Mouse (Mus musculus) MEL (cell line): Measurements from ENCODE around the gene Tbc1d10c.

Source experiments
- CTCF ChIP-seq, 3 experiments: IDR thresholded peaks in 2 of 3; conservative IDR thresholded peaks in 1 of 3; 2 replicates each; pipeline ENCODE4 v1.5.1; 2011 to 2012; ENCODE audit warnings: low read length in 3 of 3, low read depth in 2 of 3, mild to moderate bottlenecking in 2 of 3, improper control_type of control experiment in 1 of 3, inconsistent platforms in 1 of 3, mixed read lengths in 1 of 3, moderate library complexity in 1 of 3; ENCODE audit not compliant: control insufficient read depth in 1 of 3, insufficient read depth in 1 of 3, poor library complexity in 1 of 3, severe bottlenecking in 1 of 3
- ZKSCAN1 ChIP-seq: IDR thresholded peaks from 2 replicates; pipeline ENCODE4 v1.6.1; 2012; ENCODE audit warnings: low read depth, mild to moderate bottlenecking, inconsistent platforms, low read length, improper control_type of control experiment, moderate library complexity

DNA sequence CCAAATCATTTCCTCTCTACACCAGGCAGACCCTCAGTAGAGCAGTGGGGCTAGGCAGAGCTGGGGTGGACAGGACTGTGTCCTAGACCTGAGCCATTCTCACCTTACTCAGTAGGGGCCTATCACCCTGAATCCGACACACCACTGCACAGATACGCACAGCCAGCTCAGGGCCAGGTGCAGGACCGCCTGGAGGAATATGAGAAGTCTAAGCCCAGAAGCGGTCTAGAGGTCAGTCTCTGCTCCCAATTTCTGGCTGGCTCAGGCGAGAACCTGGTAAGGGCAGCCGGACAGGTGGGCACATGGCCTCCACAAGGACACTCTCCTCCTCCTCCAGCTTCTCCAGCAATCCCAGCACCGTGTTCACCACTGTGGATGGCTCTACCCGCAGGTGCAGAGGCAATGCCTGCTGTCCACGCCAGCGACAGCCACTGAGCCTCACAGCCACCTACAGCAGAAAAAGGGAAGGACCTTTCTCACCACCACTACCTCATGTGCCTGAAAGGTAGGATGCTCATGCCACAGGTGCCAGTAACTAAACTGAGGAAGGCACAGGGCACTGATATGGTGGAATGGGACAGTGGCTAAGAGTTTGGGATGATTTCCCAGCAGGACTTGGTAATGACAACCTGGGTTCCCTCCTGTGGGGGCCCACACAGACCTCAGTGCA lies 20.2 kb downstream of the Tbc1d10c start:
- no peak for TF ChIP-seq CTCF (IDR thresholded peaks at IDR 0.05 in 2 of 3, conservative IDR thresholded peaks at IDR 0.05 in 1 of 3; ENCODE audit: control insufficient read depth in 1 of 3, insufficient read depth in 1 of 3, low read depth in 2 of 3, low read length in 3 of 3, poor library complexity in 1 of 3, severe bottlenecking in 1 of 3)
- TF ChIP-seq ZKSCAN1, result no peak
